Mouse (Mus musculus) olfactory bulb, adult 2 months (tissue): ENCODE measurements around the gene Thsd7a.

Experiments
- CTCF ChIP-seq: fragments of 200-500 bp; IDR thresholded peaks from 2 replicates; pipeline ENCODE4 v1.5.1; 2012; ENCODE audit warnings: low read depth, mild to moderate bottlenecking, low read length, moderate library complexity; ENCODE audit not compliant: insufficient read depth
- POLR2A ChIP-seq: fragments of 200-500 bp; IDR thresholded peaks from 2 replicates; pipeline ENCODE4 v1.6.1; 2012; ENCODE audit warnings: mild to moderate bottlenecking, low read depth, low read length, moderate library complexity; ENCODE audit not compliant: insufficient read depth

GRCm38 (mm10) chr6:12575619-12576216, 173.5 kb downstream of the Thsd7a start:
- TF ChIP-seq CTCF = no peak
- no peak for TF ChIP-seq POLR2A
